Mouse (Mus musculus) liver, embryonic 12.5 days (tissue): ENCODE measurements at regions not wholly inside any gene's neighbourhood (a gene's known extent, or its start where the extent isn't known, plus 50 kb on each side); places are given as distances from the start of the nearest gene placed in this dataset.

Source experiments
- ATAC-seq: fragments of 200-750 bp; cut with Nextera tagmentation; 2 replicates; pipeline ENCODE4 v1.8.0; 2017; ENCODE audit warnings: moderate number of reproducible peaks, mild to moderate bottlenecking, moderate library complexity
- H3K27ac ChIP-seq: fragments of 300-500 bp; sonication (generic); 2 replicates; pipeline ENCODE4 v1.5.1; 2016; ENCODE audit warnings: mild to moderate bottlenecking
- H3K27me3 ChIP-seq: fragments of 300-500 bp; sonication (generic); replicated peaks from 2 replicates; pipeline ENCODE4 v1.6.1; 2016; ENCODE audit warnings: mild to moderate bottlenecking, moderate library complexity
- H3K36me3 ChIP-seq: fragments of 300-500 bp; sonication (generic); 2 replicates; pipeline ENCODE4 v1.6.1; 2016; ENCODE audit warnings: mild to moderate bottlenecking, moderate library complexity
- H3K4me1 ChIP-seq: fragments of 300-500 bp; sonication (generic); 2 replicates; pipeline ENCODE4 v1.6.1; 2016
- H3K4me2 ChIP-seq: fragments of 300-500 bp; sonication (generic); 2 replicates; pipeline ENCODE4 v1.6.1; 2016; ENCODE audit warnings: mild to moderate bottlenecking, moderate library complexity
- H3K4me3 ChIP-seq: fragments of 300-500 bp; sonication (generic); 2 replicates; pipeline ENCODE4 v1.5.1; 2016; ENCODE audit warnings: mild to moderate bottlenecking, moderate library complexity
- H3K9ac ChIP-seq: fragments of 300-500 bp; sonication (generic); 2 replicates; pipeline ENCODE4 v1.6.1; 2016; ENCODE audit warnings: mild to moderate bottlenecking, moderate library complexity
- H3K9me3 ChIP-seq: fragments of 300-500 bp; sonication (generic); replicated peaks from 2 replicates; pipeline ENCODE4 v1.6.1; 2016; ENCODE audit warnings: mild to moderate bottlenecking, moderate library complexity
- WGBS: fragments of 180-500 bp; shearing (Covaris S2); methylation state at CpG from one replicate; pipeline ENCODE4 v1.1.7; 2016; ENCODE audit not compliant: insufficient replicate concordance; 5-methylcytosine and 5-hydroxymethylcytosine counted together

- ATAC-seq = no peak
- H3K4me1 ChIP-seq = no peaks in the 10 kb centered on the region
- H3K9me3 ChIP-seq = no peaks in the 10 kb centered on the region; the same call in 1 of the 2 replicates
- H3K36me3 ChIP-seq = no peaks in the 10 kb centered on the region
- H3K9ac ChIP-seq = no peak overlapping the region
- H3K4me3 ChIP-seq = no peak overlapping the region
- WGBS = 64% methylated on average over 7 of the region's 7 CpGs
- no peak overlapping the region for H3K27ac ChIP-seq
- H3K4me2 ChIP-seq = no peak overlapping the region
- H3K27me3 ChIP-seq = no peaks in the 10 kb centered on the region
These were observed 138.3 kb upstream of the Zfp648 start for GRCm38 (mm10) chr1:154062666-154063065.

GRCm38 (mm10) chr1:154064633-154065032 lies 136.4 kb upstream of the Zfp648 start:
- Histone ChIP-seq H3K36me3 (no peaks in the 10 kb centered on the region), H3K9me3 (no peaks in the 10 kb centered on the region), H3K4me2 (no peak overlapping the region), H3K27ac (no peak overlapping the region), H3K9ac (no peak overlapping the region), H3K27me3 (no peaks in the 10 kb centered on the region), H3K4me3 (no peak overlapping the region), H3K4me1 (no peaks in the 10 kb centered on the region)
- no peak for ATAC-seq
- 71% methylated on average over 5 of the region's 5 CpGs for WGBS

- Histone ChIP-seq H3K27me3 (0 out of 2 replicates have a peak, but pooled peaks cover 3% of the 10 kb centered on the region), H3K4me1 (no peaks in the 10 kb centered on the region), H3K27ac (no peak overlapping the region), H3K9me3 (no peaks in the 10 kb centered on the region), H3K4me3 (no peak overlapping the region), H3K9ac (no peak overlapping the region), H3K4me2 (no peak overlapping the region), H3K36me3 (no peaks in the 10 kb centered on the region)
- no peak for ATAC-seq
- WGBS = 64% methylated on average over 18 of the region's 18 CpGs
These were observed 135.4 kb upstream of the Zfp648 start for GRCm38 (mm10) chr1:154065336-154066329.

DNA sequence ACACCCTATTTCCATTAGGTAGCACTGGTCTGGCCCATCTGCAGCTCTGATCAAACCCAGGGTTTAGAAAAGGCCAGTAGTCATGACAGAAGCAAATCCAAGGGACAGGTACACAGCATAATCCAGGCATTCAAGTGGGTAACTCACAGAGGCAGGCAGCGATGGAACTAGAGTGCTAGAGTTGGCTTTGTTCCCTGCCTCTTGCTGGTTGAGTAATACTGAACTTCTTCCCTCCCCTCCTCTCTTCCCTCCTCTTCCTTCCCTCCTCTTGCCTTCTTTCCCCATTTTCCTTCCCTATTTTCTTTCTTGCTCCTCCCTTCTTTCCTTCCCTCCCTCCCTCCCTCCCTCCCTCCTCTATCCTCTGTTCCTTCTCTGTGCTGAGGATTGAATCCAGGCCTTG lies 133.1 kb upstream of the Zfp648 start:
- whole genome bisulfite sequencing = 60% methylated on average over 1 of the region's 1 CpGs
- no peak for ATAC-seq

GRCm38 (mm10) chr1:154074270-154074669 lies 126.7 kb upstream of the Zfp648 start:
- H3K4me3 ChIP-seq = no peak overlapping the region
- no peak for ATAC-seq
- H3K4me2 ChIP-seq = no peak overlapping the region
- H3K27me3 ChIP-seq = 0 out of 2 replicates have a peak, but pooled peaks cover 3% of the 10 kb centered on the region
- no peak overlapping the region for H3K27ac ChIP-seq
- H3K4me1 ChIP-seq = no peaks in the 10 kb centered on the region
- 76% methylated on average over 1 of the region's 1 CpGs for WGBS
- H3K9ac ChIP-seq = no peak overlapping the region
- no peaks in the 10 kb centered on the region for H3K36me3 ChIP-seq
- H3K9me3 ChIP-seq = no peaks in the 10 kb centered on the region

More for the DNA sequence above, 133.1 kb upstream of the Zfp648 start:
- H3K9me3 ChIP-seq = no peaks in the 10 kb centered on the region
- H3K4me1 ChIP-seq = no peaks in the 10 kb centered on the region
- no peak overlapping the region for H3K9ac ChIP-seq
- H3K4me3 ChIP-seq = no peak overlapping the region
- H3K36me3 ChIP-seq = no peaks in the 10 kb centered on the region
- no peak overlapping the region for H3K4me2 ChIP-seq
- H3K27me3 ChIP-seq = 0 out of 2 replicates have a peak, but pooled peaks cover 3% of the 10 kb centered on the region
- H3K27ac ChIP-seq = no peak overlapping the region

- WGBS = 55% methylated on average over 10 of the region's 10 CpGs
- Histone ChIP-seq H3K4me2 (no peak overlapping the region), H3K4me1 (no peaks in the 10 kb centered on the region), H3K9ac (no peak overlapping the region), H3K27ac (no peak overlapping the region), H3K9me3 (no peaks in the 10 kb centered on the region), H3K27me3 (no peaks in the 10 kb centered on the region), H3K4me3 (no peak overlapping the region), H3K36me3 (no peaks in the 10 kb centered on the region)
- no peak for ATAC-seq
These were observed 124.1 kb upstream of the Zfp648 start for GRCm38 (mm10) chr1:154076684-154077475.

DNA sequence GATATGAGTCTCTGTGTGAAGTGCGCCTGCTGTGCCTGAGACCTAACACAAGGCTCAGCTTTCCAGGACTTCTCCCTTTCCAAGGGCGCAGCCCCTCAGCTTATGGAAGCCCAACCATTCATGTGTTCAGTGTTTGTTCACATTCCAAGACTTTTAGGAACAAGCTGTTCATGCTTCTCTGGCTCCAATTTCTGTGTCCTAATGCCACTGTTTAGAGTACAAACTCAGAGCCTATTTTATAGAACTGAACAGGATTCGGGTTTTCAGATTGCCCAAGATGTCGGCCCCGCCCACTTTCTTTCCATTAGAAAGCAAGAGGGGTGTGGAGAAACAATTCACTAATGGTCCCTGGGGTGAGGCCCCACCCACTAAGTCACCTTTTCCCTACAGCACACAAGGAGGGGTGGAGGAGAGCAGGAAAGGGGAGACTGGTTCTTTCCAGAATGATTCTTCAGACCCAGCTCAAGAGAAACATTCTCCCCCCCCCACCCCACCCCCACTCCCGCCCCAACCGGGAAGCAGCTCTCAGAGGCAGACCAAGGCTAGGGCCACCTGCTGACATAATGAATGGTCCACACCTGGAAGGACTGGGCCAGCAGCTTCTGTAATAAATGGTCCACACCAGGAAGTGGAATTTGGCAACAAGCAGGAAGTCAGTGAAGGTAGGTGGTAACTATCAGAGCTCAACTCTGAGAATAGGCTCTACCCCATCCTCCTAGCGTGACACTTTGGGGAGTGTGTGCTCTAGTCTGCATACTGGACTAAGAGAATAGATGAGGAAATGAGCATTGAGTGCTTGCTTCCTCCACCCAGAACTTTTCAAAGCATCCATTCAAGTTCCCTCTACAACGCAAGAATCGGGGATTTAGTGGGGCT lies 120.2 kb upstream of the Zfp648 start:
- Histone ChIP-seq H3K4me2 (no peak overlapping the region), H3K4me1 (no peaks in the 10 kb centered on the region), H3K4me3 (no peak overlapping the region), H3K36me3 (no peaks in the 10 kb centered on the region), H3K9me3 (no peaks in the 10 kb centered on the region), H3K9ac (no peak overlapping the region), H3K27ac (no peak overlapping the region), H3K27me3 (no peaks in the 10 kb centered on the region)
- ATAC-seq = no peak
- 55% methylated on average over 10 of the region's 10 CpGs for WGBS

DNA sequence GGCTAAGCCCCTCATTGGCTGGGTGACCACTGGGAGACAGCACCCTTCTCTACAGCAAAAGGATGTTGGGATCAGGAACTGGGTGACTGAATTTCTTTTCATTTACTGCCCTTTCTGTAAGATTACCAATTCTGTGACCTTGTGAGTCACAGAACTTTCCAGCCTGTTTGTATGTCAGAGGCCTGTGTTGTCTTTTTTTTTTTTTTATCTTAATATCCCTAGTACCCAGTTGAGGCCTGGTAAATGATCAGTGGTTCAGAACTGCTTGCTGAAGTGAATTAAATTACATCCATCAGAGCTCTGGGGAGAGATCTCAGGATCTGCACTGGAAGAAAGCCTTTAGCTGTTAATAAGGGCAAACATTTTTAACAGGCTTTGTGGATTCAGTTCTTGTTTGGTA lies 114.8 kb upstream of the Zfp648 start:
- ATAC-seq = no peak
- Histone ChIP-seq H3K4me3 (no peak overlapping the region), H3K27me3 (no peaks in the 10 kb centered on the region), H3K4me1 (no peaks in the 10 kb centered on the region; the same call in 1 of the 2 replicates), H3K9ac (no peak overlapping the region), H3K36me3 (no peaks in the 10 kb centered on the region), H3K4me2 (no peak overlapping the region), H3K9me3 (no peaks in the 10 kb centered on the region), H3K27ac (no peak overlapping the region)

DNA sequence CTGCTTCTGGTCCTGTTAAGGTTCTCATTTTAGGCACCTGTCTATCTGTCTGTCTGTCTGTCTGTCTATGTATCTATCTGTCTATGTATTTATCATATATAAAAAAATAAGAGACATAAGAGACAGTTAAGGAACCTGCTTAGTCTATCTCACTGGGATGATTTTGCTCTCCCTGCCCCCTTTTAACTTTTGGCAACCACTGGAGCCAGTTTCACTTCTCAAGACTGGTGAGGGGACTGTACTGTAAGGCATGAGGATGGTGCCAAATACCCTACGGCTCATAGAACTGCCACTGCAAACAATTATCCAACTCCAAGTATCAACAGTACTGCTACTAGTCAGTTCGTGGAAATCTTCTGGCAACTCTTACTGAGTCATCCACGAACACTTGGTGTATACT lies 111.2 kb upstream of the Zfp648 start:
- WGBS = 68% methylated on average over 3 of the region's 3 CpGs
- Histone ChIP-seq H3K9me3 (no peaks in the 10 kb centered on the region), H3K27me3 (no peaks in the 10 kb centered on the region), H3K4me3 (no peak overlapping the region), H3K27ac (no peak overlapping the region), H3K4me1 (no peaks in the 10 kb centered on the region; the same call in 1 of the 2 replicates), H3K4me2 (no peak overlapping the region), H3K36me3 (no peaks in the 10 kb centered on the region), H3K9ac (no peak overlapping the region)
- no peak for ATAC-seq

GRCm38 (mm10) chr1:154090521-154091490 lies 110.2 kb upstream of the Zfp648 start:
- Histone ChIP-seq H3K36me3 (no peaks in the 10 kb centered on the region), H3K4me3 (no peak overlapping the region), H3K27me3 (no peaks in the 10 kb centered on the region), H3K4me2 (no peak overlapping the region), H3K4me1 (no peaks in the 10 kb centered on the region; the same call in 1 of the 2 replicates), H3K9me3 (no peaks in the 10 kb centered on the region), H3K9ac (no peak overlapping the region), H3K27ac (no peak overlapping the region)
- ATAC-seq = no peak
- 32% methylated on average over 7 of the region's 7 CpGs for WGBS
